Mouse (Mus musculus): ENCODE data around the gene Klhl29.

GRCm38 (mm10) chr12:5108613-5109012 lies 266.9 kb downstream of the Klhl29 start:
- TF ChIP-seq CTCF (conservative IDR thresholded peaks at IDR 0.05; ENCODE audit: low read length), result no peak
- TF ChIP-seq POU5F1 (IDR thresholded peaks at IDR 0.05; ENCODE audit: borderline replicate concordance, low read length), result no peak

All from E14TG2a.4 (cell line).